Mouse (Mus musculus): ENCODE measurements around the gene Ctdspl. TPM values are rescaled to one million over a fixed set of nuclear protein-coding genes. Genes with fewer than 3 reads are reported as not detected.

Ctdspl gene
- polyA plus RNA-seq, 1 experiment: 4.9 TPM

DNA sequence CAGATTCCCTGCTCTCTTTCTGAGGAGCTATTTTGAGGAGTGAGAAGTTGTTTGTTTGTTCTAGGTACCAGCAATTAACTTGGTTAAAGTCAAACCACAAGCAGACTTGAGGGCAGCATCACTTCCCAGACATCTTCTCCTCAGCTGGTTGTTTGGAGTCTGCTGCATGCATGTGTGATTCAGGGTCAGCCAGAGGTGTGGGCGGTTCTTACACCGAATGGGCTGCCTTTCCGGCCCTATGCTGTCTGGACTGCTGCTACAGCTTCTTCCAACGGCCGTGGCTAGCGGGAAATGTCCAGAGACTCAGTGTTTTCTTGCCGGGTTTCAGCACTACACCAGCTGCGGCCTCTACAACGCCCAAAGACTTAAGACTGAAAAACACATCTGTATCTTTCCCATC, 36.9 kb downstream of the Ctdspl start:
- no peak overlapping the region for H3K4me3 ChIP-seq
- H3K4me2 ChIP-seq (ENCODE audit: low read depth): no peak overlapping the region
- H3K36me3 ChIP-seq (ENCODE audit: control insufficient read depth, insufficient read depth): no peaks in the 10 kb centered on the region
- TF ChIP-seq TCF12 (IDR thresholded peaks at IDR 0.05; ENCODE audit: insufficient read depth, poor library complexity, severe bottlenecking): no peak
- TF ChIP-seq REST (IDR thresholded peaks at IDR 0.05; ENCODE audit: insufficient read depth, insufficient read length): no peak
- TF ChIP-seq USF1 (IDR thresholded peaks at IDR 0.05; ENCODE audit: low read depth): no peak
- no peak for TF ChIP-seq MYOG (IDR thresholded peaks at IDR 0.05; ENCODE audit: control insufficient read depth in 1 of 3, insufficient read depth in 1 of 3, insufficient read length in 2 of 3, low read depth in 2 of 3)
- TF ChIP-seq MAX (IDR thresholded peaks at IDR 0.05; ENCODE audit: low read depth): no peak
- no peak for TF ChIP-seq CEBPB (IDR thresholded peaks at IDR 0.05; ENCODE audit: insufficient read depth, poor library complexity, severe bottlenecking)
- H3K79me2 ChIP-seq (ENCODE audit: control insufficient read depth, insufficient read depth): no peaks in the 10 kb centered on the region
- H3K27me3 ChIP-seq (ENCODE audit: control insufficient read depth, insufficient read depth, insufficient read length): no peaks in the 10 kb centered on the region
- H3ac ChIP-seq (ENCODE audit: control insufficient read depth, insufficient read length): no peak overlapping the region

DNA sequence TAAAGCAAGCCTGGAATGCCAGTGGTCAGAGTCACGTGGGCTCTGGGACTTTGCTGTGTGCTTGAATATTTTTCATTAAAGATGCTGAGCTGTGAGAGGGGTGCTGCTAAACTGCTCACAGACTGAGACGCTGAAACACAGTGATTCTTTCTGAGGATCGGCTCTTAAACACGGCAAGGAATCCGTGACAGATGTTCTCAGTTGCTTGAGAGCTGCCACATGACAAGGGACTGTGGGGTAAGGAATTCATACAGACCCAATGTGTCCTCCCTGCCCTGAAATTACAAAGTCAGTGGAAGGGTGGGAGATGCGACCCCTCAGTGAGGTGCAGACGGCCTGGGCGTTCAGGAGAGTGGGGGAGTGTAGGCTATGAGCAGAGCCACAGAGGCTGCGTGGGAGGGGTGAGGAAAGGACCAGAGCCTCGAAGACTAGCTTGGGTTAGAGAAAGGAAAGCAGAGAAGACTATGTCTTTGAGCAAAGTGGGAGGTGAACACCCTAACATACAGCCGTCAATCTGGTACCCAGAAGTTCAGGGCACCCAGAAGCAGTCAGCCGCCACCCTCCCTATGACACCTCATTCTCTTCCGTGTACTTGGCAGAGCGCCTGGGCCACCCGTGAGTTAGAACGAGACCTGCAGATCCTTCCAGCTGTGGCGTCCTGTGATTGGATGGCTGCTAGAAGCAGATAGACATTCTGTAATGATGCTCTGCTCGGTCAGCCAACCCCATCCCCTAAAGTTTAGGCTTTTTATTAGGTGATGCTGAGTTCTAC, 38.2 kb downstream of the Ctdspl start:
- H3K27me3 ChIP-seq (ENCODE audit: control insufficient read depth, insufficient read depth, insufficient read length): no peaks in the 10 kb centered on the region
- no peaks in the 10 kb centered on the region for H3K79me2 ChIP-seq (ENCODE audit: control insufficient read depth, insufficient read depth)
- no peak for TF ChIP-seq MYOG (IDR thresholded peaks at IDR 0.05; ENCODE audit: control insufficient read depth in 1 of 3, insufficient read depth in 1 of 3, insufficient read length in 2 of 3, low read depth in 2 of 3)
- H3K4me2 ChIP-seq (ENCODE audit: low read depth): no peak overlapping the region
- H3K36me3 ChIP-seq (ENCODE audit: control insufficient read depth, insufficient read depth): no peaks in the 10 kb centered on the region
- no peak overlapping the region for H3ac ChIP-seq (ENCODE audit: control insufficient read depth, insufficient read length)
- no peak overlapping the region for H3K4me3 ChIP-seq

DNA sequence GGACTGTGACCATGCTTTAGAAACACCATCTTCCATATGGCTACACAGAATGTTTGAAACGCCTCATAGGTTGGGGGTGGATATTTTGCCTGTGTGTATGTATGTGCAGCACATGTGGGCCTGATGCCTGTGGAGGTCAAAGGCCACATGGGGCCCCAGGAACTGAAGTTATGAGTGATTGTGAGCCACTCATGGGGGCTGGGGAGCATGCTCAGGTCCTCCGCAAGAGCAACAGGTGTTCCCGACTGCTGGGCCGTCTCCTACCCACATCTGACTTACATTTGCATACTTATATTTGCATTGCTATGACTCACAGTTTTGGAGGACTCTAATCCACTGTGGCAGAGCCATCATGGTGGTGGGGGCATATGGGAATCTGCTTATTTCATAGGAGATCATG, 43.6 kb downstream of the Ctdspl start:
- Histone ChIP-seq H3ac (ENCODE audit: control insufficient read depth, insufficient read length) (no peak overlapping the region), H3K79me2 (ENCODE audit: control insufficient read depth, insufficient read depth) (no peaks in the 10 kb centered on the region), H3K4me2 (ENCODE audit: low read depth) (no peak overlapping the region), H3K4me3 (no peak overlapping the region), H3K27me3 (ENCODE audit: control insufficient read depth, insufficient read depth, insufficient read length) (no peaks in the 10 kb centered on the region), H3K36me3 (ENCODE audit: control insufficient read depth, insufficient read depth) (no peaks in the 10 kb centered on the region)
- TF ChIP-seq USF1 (IDR thresholded peaks at IDR 0.05; ENCODE audit: low read depth) (no peak), E2F4 (IDR thresholded peaks at IDR 0.05; ENCODE audit: insufficient read depth) (no peak), SRF (IDR thresholded peaks at IDR 0.05; ENCODE audit: control insufficient read depth, insufficient read length, low read depth) (no peak), CEBPB (IDR thresholded peaks at IDR 0.05; ENCODE audit: insufficient read depth, poor library complexity, severe bottlenecking) (no peak), TCF3 (IDR thresholded peaks at IDR 0.05; ENCODE audit: insufficient read length, low read depth) (no peak), REST (IDR thresholded peaks at IDR 0.05; ENCODE audit: insufficient read depth, insufficient read length) (no peak), TCF12 (IDR thresholded peaks at IDR 0.05; ENCODE audit: insufficient read depth, poor library complexity, severe bottlenecking) (no peak), POLR2A (IDR thresholded peaks at IDR 0.05; ENCODE audit: insufficient read length, low read depth) (no peak), MYOG (IDR thresholded peaks at IDR 0.05; ENCODE audit: control insufficient read depth in 1 of 3, insufficient read depth in 1 of 3, insufficient read length in 2 of 3, low read depth in 2 of 3) (no peak), MAX (IDR thresholded peaks at IDR 0.05; ENCODE audit: low read depth) (no peak), POLR2AphosphoS2 (IDR thresholded peaks at IDR 0.05; ENCODE audit: insufficient read length, low read depth) (no peak), MYOD1 (IDR thresholded peaks at IDR 0.05; ENCODE audit: control insufficient read depth in 1 of 3, insufficient read length in 2 of 3, low read depth in 2 of 3) (no peak)

DNA sequence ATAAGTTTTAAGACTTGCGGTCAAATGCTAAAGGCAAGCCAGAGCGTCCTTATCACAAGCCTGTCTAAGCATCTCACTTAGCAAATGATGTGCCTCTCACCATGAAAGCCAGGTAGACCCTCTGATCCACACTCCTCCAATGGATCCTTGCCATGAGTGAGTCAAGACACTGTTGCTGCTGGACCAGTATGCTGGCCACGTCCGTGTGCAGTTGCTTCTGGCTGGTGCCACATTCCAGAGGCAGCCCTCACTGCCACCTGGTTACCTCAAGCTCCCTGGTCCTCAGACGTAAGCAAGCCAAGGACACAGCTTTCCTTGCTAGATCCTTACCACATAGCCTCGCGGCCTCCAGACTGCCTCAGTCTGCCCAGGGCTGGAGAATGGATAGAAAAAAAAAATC, 46.8 kb downstream of the Ctdspl start:
- no peaks in the 10 kb centered on the region for H3K79me2 ChIP-seq (ENCODE audit: control insufficient read depth, insufficient read depth)
- no peak for TF ChIP-seq CEBPB (IDR thresholded peaks at IDR 0.05; ENCODE audit: insufficient read depth, poor library complexity, severe bottlenecking)

DNA sequence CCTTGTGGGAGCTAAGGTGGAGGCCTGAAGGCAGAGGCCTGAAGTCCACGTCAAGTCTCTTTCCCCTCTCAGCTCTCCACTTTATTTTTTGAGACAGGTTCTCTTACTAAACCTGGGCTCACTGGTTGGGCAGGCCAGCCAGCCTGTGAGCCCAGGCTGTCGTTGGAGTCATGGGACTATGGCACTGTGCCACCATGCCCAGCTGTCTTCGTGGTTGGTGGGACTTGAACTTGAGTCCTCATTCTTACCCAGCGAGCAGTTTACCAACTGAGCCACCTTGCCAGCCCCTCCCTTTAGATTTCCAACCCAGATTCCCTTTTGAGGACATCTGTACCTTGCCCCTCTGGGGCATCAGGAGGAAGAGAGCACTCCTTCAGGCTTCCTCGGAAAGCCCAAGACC, 47.3 kb downstream of the Ctdspl start:
- Histone ChIP-seq H3K4me3 (no peak overlapping the region), H3ac (ENCODE audit: control insufficient read depth, insufficient read length) (no peak overlapping the region), H3K36me3 (ENCODE audit: control insufficient read depth, insufficient read depth) (no peaks in the 10 kb centered on the region), H3K27me3 (ENCODE audit: control insufficient read depth, insufficient read depth, insufficient read length) (no peaks in the 10 kb centered on the region), H3K4me2 (ENCODE audit: low read depth) (no peak overlapping the region), H3K79me2 (ENCODE audit: control insufficient read depth, insufficient read depth) (no peaks in the 10 kb centered on the region)
- TF ChIP-seq USF1 (IDR thresholded peaks at IDR 0.05; ENCODE audit: low read depth) (no peak), CEBPB (IDR thresholded peaks at IDR 0.05; ENCODE audit: insufficient read depth, poor library complexity, severe bottlenecking) (no peak), SRF (IDR thresholded peaks at IDR 0.05; ENCODE audit: control insufficient read depth, insufficient read length, low read depth) (no peak), REST (IDR thresholded peaks at IDR 0.05; ENCODE audit: insufficient read depth, insufficient read length) (no peak), POLR2AphosphoS2 (IDR thresholded peaks at IDR 0.05; ENCODE audit: insufficient read length, low read depth) (no peak), TCF12 (IDR thresholded peaks at IDR 0.05; ENCODE audit: insufficient read depth, poor library complexity, severe bottlenecking) (no peak), MYOG (IDR thresholded peaks at IDR 0.05; ENCODE audit: control insufficient read depth in 1 of 3, insufficient read depth in 1 of 3, insufficient read length in 2 of 3, low read depth in 2 of 3) (no peak), E2F4 (IDR thresholded peaks at IDR 0.05; ENCODE audit: insufficient read depth) (no peak), MYOD1 (IDR thresholded peaks at IDR 0.05; ENCODE audit: control insufficient read depth in 1 of 3, insufficient read length in 2 of 3, low read depth in 2 of 3) (no peak), TCF3 (IDR thresholded peaks at IDR 0.05; ENCODE audit: insufficient read length, low read depth) (no peak), POLR2A (IDR thresholded peaks at IDR 0.05; ENCODE audit: insufficient read length, low read depth) (no peak), MAX (IDR thresholded peaks at IDR 0.05; ENCODE audit: low read depth) (no peak)

More for the DNA sequence above, 46.8 kb downstream of the Ctdspl start:
- no peak overlapping the region for H3ac ChIP-seq (ENCODE audit: control insufficient read depth, insufficient read length)
- H3K4me3 ChIP-seq: no peak overlapping the region
- H3K36me3 ChIP-seq (ENCODE audit: control insufficient read depth, insufficient read depth): no peaks in the 10 kb centered on the region
- H3K27me3 ChIP-seq (ENCODE audit: control insufficient read depth, insufficient read depth, insufficient read length): no peaks in the 10 kb centered on the region
- no peak overlapping the region for H3K4me2 ChIP-seq (ENCODE audit: low read depth)

Data from myocyte (in vitro differentiated cells).